Mouse (Mus musculus): Measurements from ENCODE around the gene Disp1. TPM values are rescaled to one million over a fixed set of nuclear protein-coding genes. Genes with fewer than 3 reads are reported as not detected.

The Disp1 gene
- total and polyA plus RNA-seq, 2 experiments from 2014 or later = 6.3 to 7.2 TPM

GRCm38 (mm10) chr1:183155600-183155999 lies 65.7 kb downstream of the Disp1 start:
- Histone ChIP-seq H3K27ac (ENCODE audit: low read depth, low read length) (no peak overlapping the region), H3K4me1 (ENCODE audit: insufficient read depth) (peaks cover 4% of the 10 kb centered on the region; the same call in 1 of the 2 replicates), H3K4me3 (ENCODE audit: low read depth, low read length) (no peak overlapping the region), H3K27me3 (ENCODE audit: insufficient read depth, low read length) (no peaks in the 10 kb centered on the region), H3K9me3 (ENCODE audit: low read length) (no peaks in the 10 kb centered on the region), H3K9ac (no peak overlapping the region), H3K36me3 (ENCODE audit: insufficient read depth) (no peaks in the 10 kb centered on the region), H3K4me2 (ENCODE audit: low read depth) (no peak overlapping the region)
- TF ChIP-seq CTCF (IDR thresholded peaks at IDR 0.05; ENCODE audit: low read depth) = no peak
- WGBS = 84% methylated on average over 5 of the region's 5 CpGs
- no peak for DNase-seq
- ATAC-seq = no peak

- peaks cover 7% of the 10 kb centered on the region; the same call in 1 of the 2 replicates for H3K4me1 ChIP-seq (ENCODE audit: insufficient read depth)
- H3K9ac ChIP-seq = no peak overlapping the region
- no peak for DNase-seq
- no peak overlapping the region for H3K4me2 ChIP-seq (ENCODE audit: low read depth)
- H3K36me3 ChIP-seq (ENCODE audit: insufficient read depth) = no peaks in the 10 kb centered on the region
- TF ChIP-seq CTCF (IDR thresholded peaks at IDR 0.05; ENCODE audit: low read depth) = no peak
- no peaks in the 10 kb centered on the region for H3K27me3 ChIP-seq (ENCODE audit: insufficient read depth, low read length)
- H3K9me3 ChIP-seq (ENCODE audit: low read length) = no peaks in the 10 kb centered on the region
- no peak overlapping the region for H3K4me3 ChIP-seq (ENCODE audit: low read depth, low read length)
- H3K27ac ChIP-seq (ENCODE audit: low read depth, low read length) = no peak overlapping the region
- no peak for ATAC-seq
- WGBS = 48% methylated on average over 7 of the region's 7 CpGs
These were observed 66.8 kb downstream of the Disp1 start for GRCm38 (mm10) chr1:183154296-183155204.

DNA sequence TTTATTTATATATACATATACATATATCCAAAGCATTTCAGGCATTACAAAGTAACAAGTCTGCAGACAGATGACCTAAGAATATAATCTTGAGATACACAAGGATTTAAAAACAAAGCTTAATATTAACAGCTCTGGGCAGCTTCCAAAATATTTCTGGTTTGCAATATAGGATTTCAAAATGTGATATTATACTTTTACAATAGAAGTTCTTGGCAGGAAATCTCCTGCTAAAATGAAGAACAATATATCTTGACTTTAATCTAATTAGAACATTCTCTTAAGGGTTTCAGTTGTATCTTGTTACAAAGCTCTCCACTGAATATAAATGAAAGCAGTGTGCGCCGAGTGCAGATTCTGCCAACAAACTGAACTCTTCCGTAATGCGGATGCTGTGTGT lies 68.0 kb downstream of the Disp1 start:
- Histone ChIP-seq H3K4me2 (ENCODE audit: low read depth) (no peak overlapping the region), H3K9me3 (ENCODE audit: low read length) (no peaks in the 10 kb centered on the region), H3K4me1 (ENCODE audit: insufficient read depth) (peaks cover 7% of the 10 kb centered on the region; the same call in 1 of the 2 replicates), H3K27me3 (ENCODE audit: insufficient read depth, low read length) (no peaks in the 10 kb centered on the region), H3K27ac (ENCODE audit: low read depth, low read length) (no peak overlapping the region), H3K9ac (no peak overlapping the region), H3K36me3 (ENCODE audit: insufficient read depth) (no peaks in the 10 kb centered on the region), H3K4me3 (ENCODE audit: low read depth, low read length) (no peak overlapping the region)
- no peak for TF ChIP-seq CTCF (IDR thresholded peaks at IDR 0.05; ENCODE audit: low read depth)
- DNase-seq (no peak), ATAC-seq (no peak)
- WGBS = 91% methylated on average over 4 of the region's 4 CpGs

DNA sequence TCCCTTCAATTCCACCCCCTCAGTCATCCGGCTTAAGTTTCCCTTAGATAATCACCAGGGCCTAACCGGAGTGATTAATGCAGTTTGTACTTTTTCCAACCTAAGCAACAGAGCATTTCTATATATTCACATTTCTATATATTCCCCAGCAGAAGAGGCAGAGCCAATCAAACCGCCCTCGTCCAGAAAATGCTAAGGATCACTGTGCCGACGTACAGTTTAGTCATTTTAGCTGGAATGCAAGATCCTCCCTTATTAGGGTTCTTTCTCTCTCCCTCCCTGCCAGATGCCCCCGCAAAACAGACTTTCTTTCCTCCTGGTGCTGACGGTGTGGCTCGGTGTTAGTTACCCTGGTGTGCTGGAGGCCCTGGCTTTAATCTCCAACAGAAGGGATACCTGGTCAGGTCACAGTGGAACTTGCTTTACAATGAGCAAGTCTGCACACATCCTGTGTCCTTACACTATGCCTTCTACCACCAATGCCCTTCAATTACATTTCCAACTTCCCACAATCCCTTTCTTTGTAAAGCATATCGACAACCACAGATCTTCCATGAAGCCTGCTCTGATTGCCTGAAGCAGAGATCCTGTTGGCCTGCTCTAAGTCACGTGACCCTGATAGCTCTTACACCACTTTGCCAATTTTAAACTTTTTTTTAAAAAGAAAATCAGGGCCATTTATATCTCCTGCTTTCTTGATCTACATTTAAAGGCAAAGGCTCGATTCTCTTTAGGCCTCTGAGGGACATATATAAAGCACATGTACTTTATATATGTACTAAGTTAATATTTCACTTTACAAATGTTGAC lies 69.6 kb downstream of the Disp1 start:
- no peak for DNase-seq
- ATAC-seq = no peak
- Histone ChIP-seq H3K36me3 (ENCODE audit: insufficient read depth) (no peaks in the 10 kb centered on the region), H3K9ac (no peak overlapping the region), H3K4me2 (ENCODE audit: low read depth) (no peak overlapping the region), H3K9me3 (ENCODE audit: low read length) (no peaks in the 10 kb centered on the region), H3K4me1 (ENCODE audit: insufficient read depth) (peaks cover 7% of the 10 kb centered on the region; the same call in 1 of the 2 replicates), H3K27ac (ENCODE audit: low read depth, low read length) (no peak overlapping the region), H3K4me3 (ENCODE audit: low read depth, low read length) (no peak overlapping the region), H3K27me3 (ENCODE audit: insufficient read depth, low read length) (no peaks in the 10 kb centered on the region)
- TF ChIP-seq CTCF (IDR thresholded peaks at IDR 0.05; ENCODE audit: low read depth) = no peak
- 87% methylated on average over 12 of the region's 12 CpGs for WGBS

GRCm38 (mm10) chr1:183150379-183150840 lies 70.9 kb downstream of the Disp1 start:
- H3K9me3 ChIP-seq (ENCODE audit: low read length) = no peaks in the 10 kb centered on the region
- no peak for ATAC-seq
- no peak for DNase-seq
- no peak overlapping the region for H3K9ac ChIP-seq
- H3K4me1 ChIP-seq (ENCODE audit: insufficient read depth) = peaks cover 7% of the 10 kb centered on the region; the same call in 1 of the 2 replicates
- H3K4me3 ChIP-seq (ENCODE audit: low read depth, low read length) = no peak overlapping the region
- no peaks in the 10 kb centered on the region for H3K27me3 ChIP-seq (ENCODE audit: insufficient read depth, low read length)
- no peak for TF ChIP-seq CTCF (IDR thresholded peaks at IDR 0.05; ENCODE audit: low read depth)
- no peaks in the 10 kb centered on the region for H3K36me3 ChIP-seq (ENCODE audit: insufficient read depth)
- no peak overlapping the region for H3K4me2 ChIP-seq (ENCODE audit: low read depth)
- no peak overlapping the region for H3K27ac ChIP-seq (ENCODE audit: low read depth, low read length)
- WGBS = 50% methylated on average over 12 of the region's 12 CpGs

GRCm38 (mm10) chr1:183149571-183150105 lies 71.7 kb downstream of the Disp1 start:
- Histone ChIP-seq H3K4me3 (ENCODE audit: low read depth, low read length) (no peak overlapping the region), H3K4me1 (ENCODE audit: insufficient read depth) (peaks cover 7% of the 10 kb centered on the region; the same call in 1 of the 2 replicates), H3K27ac (ENCODE audit: low read depth, low read length) (no peak overlapping the region), H3K27me3 (ENCODE audit: insufficient read depth, low read length) (no peaks in the 10 kb centered on the region), H3K9ac (no peak overlapping the region), H3K9me3 (ENCODE audit: low read length) (no peaks in the 10 kb centered on the region), H3K36me3 (ENCODE audit: insufficient read depth) (no peaks in the 10 kb centered on the region), H3K4me2 (ENCODE audit: low read depth) (no peak overlapping the region)
- DNase-seq (no peak), ATAC-seq (no peak)
- TF ChIP-seq CTCF (IDR thresholded peaks at IDR 0.05; ENCODE audit: low read depth) = no peak
- WGBS = 62% methylated on average over 5 of the region's 5 CpGs
